Mouse (Mus musculus) CH12.LX (cell line): ENCODE results near the gene Diras2. TPM values are rescaled to one million over a fixed set of nuclear protein-coding genes. Genes with fewer than 3 reads are reported as not detected.

Experiments used
- DNase-seq: peaks from one replicate; pipeline ENCODE4 v3.0.0-alpha.2; 2013; ENCODE audit errors: extremely low read depth
- H3K27ac ChIP-seq: 2 replicates; pipeline ENCODE4 v1.5.1; 2012; ENCODE audit warnings: low read depth, mild to moderate bottlenecking, control low read depth, moderate library complexity; ENCODE audit not compliant: insufficient read depth
- H3K27me3 ChIP-seq: replicated peaks from 2 replicates; pipeline ENCODE3; 2012; ENCODE audit warnings: inconsistent platforms
- H3K36me3 ChIP-seq, 2 experiments: replicated peaks in 1 of 2; 2 replicates each; pipeline versions ENCODE3 to v1.6.1; 2012; ENCODE audit warnings: inconsistent platforms in 1 of 2, low read length in 1 of 2, mild to moderate bottlenecking in 1 of 2, mixed read lengths in 1 of 2, moderate library complexity in 1 of 2; ENCODE audit not compliant: control insufficient read depth in 1 of 2, insufficient read depth in 1 of 2
- H3K4me1 ChIP-seq, 2 experiments: 2 replicates each; pipeline ENCODE4 v1.6.1; 2012; ENCODE audit warnings: inconsistent platforms in 1 of 2, moderate library complexity in 1 of 2; ENCODE audit not compliant: insufficient read depth in 2 of 2, control insufficient read depth in 1 of 2
- H3K4me2 ChIP-seq: 2 replicates; pipeline ENCODE4 v1.6.1; 2012; ENCODE audit warnings: low read depth, mild to moderate bottlenecking, control low read depth; ENCODE audit not compliant: poor library complexity, insufficient read depth, severe bottlenecking
- H3K4me3 ChIP-seq, 3 experiments: fragments of 150-350 bp in 1 of 3; sonication (generic) in 1 of 3; replicated peaks in 1 of 3; 2 replicates each; pipeline versions ENCODE3 to v1.5.1; 2011 to 2012; ENCODE audit warnings: low read depth in 2 of 3, low read length in 2 of 3, mild to moderate bottlenecking in 2 of 3, moderate library complexity in 2 of 3, control low read depth in 1 of 3, improper control_type of control experiment in 1 of 3, inconsistent platforms in 1 of 3, mixed read lengths in 1 of 3; ENCODE audit not compliant: poor library complexity in 1 of 3
- H3K79me2 ChIP-seq: replicated peaks from 2 replicates; pipeline ENCODE4 v1.6.1; 2012; ENCODE audit warnings: mild to moderate bottlenecking, moderate library complexity; ENCODE audit not compliant: control insufficient read depth, poor library complexity, insufficient read depth, severe bottlenecking; ENCODE audit errors: extremely low read depth
- H3K9ac ChIP-seq: 2 replicates; pipeline ENCODE4 v1.6.1; 2012; ENCODE audit warnings: low read depth, mild to moderate bottlenecking, control low read depth, moderate library complexity; ENCODE audit not compliant: insufficient read depth
- H3K9me3 ChIP-seq: replicated peaks from 2 replicates; pipeline ENCODE3; 2012; ENCODE audit warnings: low read length, inconsistent platforms, mixed read lengths
- BHLHE40 ChIP-seq: IDR thresholded peaks from 2 replicates; pipeline ENCODE4 v1.6.1; 2011; ENCODE audit warnings: mild to moderate bottlenecking, low read depth, low read length, improper control_type of control experiment
- IRF4 ChIP-seq: IDR thresholded peaks from 2 replicates; pipeline ENCODE4 v1.6.1; 2014; ENCODE audit warnings: low read depth, mild to moderate bottlenecking, inconsistent platforms, low read length, improper control_type of control experiment
- JUND ChIP-seq: conservative IDR thresholded peaks from 2 replicates; pipeline ENCODE4 v1.6.1; 2011; ENCODE audit warnings: low read depth, low read length, improper control_type of control experiment
- KAT2A ChIP-seq: IDR thresholded peaks from 2 replicates; pipeline ENCODE4 v1.6.1; 2012; ENCODE audit warnings: low read length, improper control_type of control experiment, inconsistent platforms; ENCODE audit not compliant: insufficient replicate concordance
- MYC ChIP-seq: IDR thresholded peaks from 2 replicates; pipeline ENCODE4 v1.6.1; 2011; ENCODE audit warnings: low read depth, mild to moderate bottlenecking, improper control_type of control experiment, low read length
- NRF1 ChIP-seq: IDR thresholded peaks from 2 replicates; pipeline ENCODE4 v1.6.1; 2014; ENCODE audit warnings: low read depth, mild to moderate bottlenecking, inconsistent platforms, low read length, improper control_type of control experiment, moderate library complexity
- PAX5 ChIP-seq: IDR thresholded peaks from 2 replicates; pipeline ENCODE4 v1.6.1; 2012; ENCODE audit warnings: low read length, inconsistent platforms, mixed read lengths
- POLR2A ChIP-seq: IDR thresholded peaks from 2 replicates; pipeline ENCODE4 v1.6.1; 2011; ENCODE audit warnings: low read depth, mild to moderate bottlenecking, improper control_type of control experiment, low read length
- RCOR1 ChIP-seq: conservative IDR thresholded peaks from 2 replicates; pipeline ENCODE4 v1.6.1; 2012; ENCODE audit warnings: low read depth, mild to moderate bottlenecking, inconsistent platforms, low read length, improper control_type of control experiment
- TCF12 ChIP-seq: IDR thresholded peaks from 2 replicates; pipeline ENCODE4 v1.6.1; 2014; ENCODE audit warnings: low read depth, mild to moderate bottlenecking, inconsistent platforms, low read length, improper control_type of control experiment
- USF1 ChIP-seq: IDR thresholded peaks from 2 replicates; pipeline ENCODE4 v1.6.1; 2014; ENCODE audit warnings: low read depth, mild to moderate bottlenecking, inconsistent platforms, low read length, improper control_type of control experiment
- USF2 ChIP-seq: conservative IDR thresholded peaks from 2 replicates; pipeline ENCODE4 v1.6.1; 2011; ENCODE audit warnings: low read depth, low read length, improper control_type of control experiment
- dilution Hi-C: fragments of 300-500 bp; cut with MboI; formaldehyde crosslinking; loops from 2 replicates; pipeline ENCODE4 v1.14.3; 2020; ENCODE audit warnings: low sequenced_read_pairs; ENCODE audit not compliant: extremely low pct_unique_long_range_greater_than_20kb, extremely low pct_ligation_motif_present
- in situ Hi-C: fragments of 300-500 bp; cut with MboI; formaldehyde crosslinking; loops from 3 replicates; pipeline ENCODE4 v1.14.3; 2019; ENCODE audit warnings: low sequenced_read_pairs, low pct_ligation_motif_present, low pct_unique_long_range_greater_than_20kb, mixed read lengths
- polyA plus RNA-seq: library from polyadenylated mRNA; unstranded; fragments of >175 nt; gene quantifications from 2 replicates; pipeline ENCODE4 v1.2.1, GENCODE M21; 2012; ENCODE audit warnings: low read depth; ENCODE audit not compliant: insufficient read length
- total RNA-seq, 2 experiments: library from RNA; depleted of rRNA; stranded (reverse); fragments of 300-350 nt in 1 of 2; fragments of >200 nt in 1 of 2; gene quantifications; 2 replicates each; pipeline ENCODE4 v1.2.3; 2012 to 2014

The Diras2 gene
- total and polyA plus RNA-seq, 3 experiments, result 2.8 to 8.5 (median 3.9) TPM

- no peak; the same call in 1 of the 2 replicates for TF ChIP-seq RCOR1
- TF ChIP-seq BHLHE40, result peak; percentile 97
- TF ChIP-seq IRF4, result peak; percentile 77
- peak; percentile 76 for TF ChIP-seq NRF1
- TF ChIP-seq, all 38 proteins: peak for 7
These were observed 73.7 kb downstream of the Diras2 start (continued) for GRCm38 (mm10) chr13:52457177-52457888.

- H3K9ac ChIP-seq, result no peak overlapping the region
- dilution Hi-C loops (no loop called here), in situ Hi-C loops (no loop called here)
- H3K27ac ChIP-seq, result no peak overlapping the region
- no peak overlapping the region for H3K4me3 ChIP-seq
- H3K9me3 ChIP-seq, result no peaks in the 10 kb centered on the region
- no peaks in the 10 kb centered on the region for H3K36me3 ChIP-seq
- no peaks in the 10 kb centered on the region for H3K27me3 ChIP-seq
- no peaks in the 10 kb centered on the region for H3K79me2 ChIP-seq
- peaks cover 13 to 28% of the 10 kb centered on the region in 2 experiments; a peak in 3 of 4 replicates for H3K4me1 ChIP-seq
- no peak overlapping the region for H3K4me2 ChIP-seq
- TF ChIP-seq JUND, result no peak
- TF ChIP-seq NRF1, result no peak
- no peak for TF ChIP-seq MYC
- no peak for TF ChIP-seq TCF12
- TF ChIP-seq PAX5, result no peak
- no peak for TF ChIP-seq POLR2A
- DNase-seq, result no peak
These were observed 75.8 kb downstream of the Diras2 start for GRCm38 (mm10) chr13:52455329-52455728.

GRCm38 (mm10) chr13:52454708-52455250, 76.3 kb downstream of the Diras2 start:
- no peak for TF ChIP-seq KAT2A
- TF ChIP-seq USF1, result peak; percentile 25; the same call in 1 of the 2 replicates
- TF ChIP-seq USF2, result peak; percentile 36
- no peaks in the 10 kb centered on the region for H3K36me3 ChIP-seq
- H3K27ac ChIP-seq, result no peak overlapping the region
- H3K79me2 ChIP-seq, result no peaks in the 10 kb centered on the region
- dilution Hi-C loops (no loop called here), in situ Hi-C loops (no loop called here)
- DNase-seq, result no peak
- no peak overlapping the region for H3K4me3 ChIP-seq
- H3K9ac ChIP-seq, result no peak overlapping the region
- peaks cover 13 to 28% of the 10 kb centered on the region in 2 experiments; a peak in 3 of 4 replicates for H3K4me1 ChIP-seq
- no peak overlapping the region for H3K4me2 ChIP-seq
- H3K9me3 ChIP-seq, result no peaks in the 10 kb centered on the region
- no peaks in the 10 kb centered on the region for H3K27me3 ChIP-seq

Other genes starting within 250 kb of the Diras2 start
- gene Syk, start 51.9 kb upstream of the Diras2 start, total RNA-seq (2012; rRNA removed), result 151 and 163 TPM in 2 replicates
- gene Syk, start 51.9 kb upstream of the Diras2 start, total RNA-seq (2014; rRNA removed), result 108 and 117 TPM in 2 replicates
- gene Syk, start 51.9 kb upstream of the Diras2 start, polyA plus RNA-seq, result 171 and 185 TPM in 2 replicates